Mouse (Mus musculus): Measurements from ENCODE around the gene Bckdhb. TPM values are rescaled to one million over a fixed set of nuclear protein-coding genes. Genes with fewer than 3 reads are reported as not detected.
"Not testable (repeated sequence)": the region's sequence is repeated elsewhere in the genome, so short reads cannot be mapped to it uniquely, and the experiment has no call there.

Gene Bckdhb
- polyA plus RNA-seq, 1 experiment from 2014 or later = 41.0 TPM

DNA sequence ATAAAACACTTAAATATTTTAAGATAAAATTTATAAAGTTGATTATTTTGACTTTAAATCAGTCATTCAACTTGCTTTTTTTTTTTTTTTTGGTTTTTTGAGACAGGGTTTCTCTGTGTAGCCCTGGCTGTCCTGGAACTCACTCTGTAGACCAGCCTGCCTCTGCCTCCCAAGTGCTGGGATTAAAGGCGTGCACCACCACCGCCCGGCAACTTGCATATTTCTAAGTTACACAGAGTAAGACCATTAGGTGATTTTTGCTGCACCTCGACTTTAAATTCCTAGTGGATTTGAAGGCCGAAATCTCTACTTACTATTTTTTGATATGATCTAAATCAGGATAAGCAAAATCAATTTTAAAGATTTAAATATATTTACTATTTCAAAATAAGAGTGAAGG lies 589 bp upstream of the Bckdhb start:
- no peak for ATAC-seq (ENCODE audit: borderline replicate concordance, extremely low read depth, low FRiP score, low TSS enrichment)
- Histone ChIP-seq H3K4me2 (peak overlapping the region; percentile 72), H3K36me3 (no peaks in the 10 kb centered on the region), H3K9me3 (no peaks in the 10 kb centered on the region), H3K27me3 (no peaks in the 10 kb centered on the region), H3K4me3 (peak overlapping the region; percentile 85), H3K4me1 (peaks cover 10% of the 10 kb centered on the region; the same call in 1 of the 2 replicates), H3K27ac (no peak overlapping the region), H3K9ac (no peak overlapping the region)
- 83% methylated on average over 5 of the region's 5 CpGs for WGBS

DNA sequence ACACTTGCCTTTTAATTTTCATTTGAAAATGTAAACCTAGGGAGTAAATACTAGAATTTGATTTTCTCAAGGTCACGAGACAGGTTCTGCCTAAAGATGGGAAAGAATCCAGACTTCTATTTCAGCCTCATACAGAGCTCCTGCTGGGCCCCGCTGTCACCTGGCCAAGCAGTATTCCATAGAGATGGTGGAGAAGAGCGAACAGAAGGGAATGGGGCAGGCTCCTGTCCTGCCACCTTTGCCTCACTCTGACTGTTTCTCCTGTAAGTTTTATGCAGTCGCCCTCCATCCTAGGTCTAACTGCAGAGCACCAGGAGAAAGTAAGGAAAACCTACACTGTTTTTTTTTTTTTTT lies 720 bp downstream of the Bckdhb start:
- Histone ChIP-seq H3K9me3 (no peaks in the 10 kb centered on the region), H3K4me1 (peaks cover 10% of the 10 kb centered on the region; the same call in 1 of the 2 replicates), H3K4me2 (peak overlapping the region; percentile 72), H3K27me3 (no peaks in the 10 kb centered on the region), H3K9ac (peak overlapping the region; percentile 67; the same call in 1 of the 2 replicates), H3K36me3 (no peaks in the 10 kb centered on the region), H3K27ac (no peak overlapping the region), H3K4me3 (peak overlapping the region; percentile 85)
- ATAC-seq (ENCODE audit: borderline replicate concordance, extremely low read depth, low FRiP score, low TSS enrichment) = no peak
- WGBS = 52% methylated on average over 4 of the region's 4 CpGs

GRCm38 (mm10) chr9:83926302-83926701 lies 1.4 kb downstream of the Bckdhb start:
- no peak overlapping the region for H3K4me2 ChIP-seq
- no peak overlapping the region for H3K4me3 ChIP-seq
- H3K9me3 ChIP-seq = no peaks in the 10 kb centered on the region
- no peaks in the 10 kb centered on the region for H3K36me3 ChIP-seq
- WGBS = 83% methylated on average over 5 of the region's 5 CpGs
- H3K27ac ChIP-seq = no peak overlapping the region
- H3K9ac ChIP-seq = no peak overlapping the region
- peaks cover 10% of the 10 kb centered on the region; the same call in 1 of the 2 replicates for H3K4me1 ChIP-seq
- no peaks in the 10 kb centered on the region for H3K27me3 ChIP-seq
- no peak for ATAC-seq (ENCODE audit: borderline replicate concordance, extremely low read depth, low FRiP score, low TSS enrichment)

DNA sequence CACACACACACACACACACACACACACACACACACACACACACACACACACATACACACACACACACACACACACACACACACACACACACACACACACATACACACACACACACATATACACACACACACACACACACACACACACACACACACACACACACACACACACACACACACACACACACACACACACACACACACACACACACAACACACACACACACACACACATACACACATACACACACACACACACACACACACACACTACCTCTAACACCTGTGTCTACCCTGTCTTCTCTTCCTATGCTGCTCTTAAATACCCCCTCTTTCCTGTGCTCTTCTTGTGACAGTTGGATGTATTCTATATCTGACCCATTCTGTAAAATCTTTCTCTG lies 14.6 kb downstream of the Bckdhb start:
- ATAC-seq (ENCODE audit: borderline replicate concordance, extremely low read depth, low FRiP score, low TSS enrichment); H3K9ac ChIP-seq; H3K27ac ChIP-seq; H3K4me2 ChIP-seq; H3K4me1 ChIP-seq; H3K27me3 ChIP-seq; H3K9me3 ChIP-seq; H3K36me3 ChIP-seq; H3K4me3 ChIP-seq: not testable (repeated sequence)

DNA sequence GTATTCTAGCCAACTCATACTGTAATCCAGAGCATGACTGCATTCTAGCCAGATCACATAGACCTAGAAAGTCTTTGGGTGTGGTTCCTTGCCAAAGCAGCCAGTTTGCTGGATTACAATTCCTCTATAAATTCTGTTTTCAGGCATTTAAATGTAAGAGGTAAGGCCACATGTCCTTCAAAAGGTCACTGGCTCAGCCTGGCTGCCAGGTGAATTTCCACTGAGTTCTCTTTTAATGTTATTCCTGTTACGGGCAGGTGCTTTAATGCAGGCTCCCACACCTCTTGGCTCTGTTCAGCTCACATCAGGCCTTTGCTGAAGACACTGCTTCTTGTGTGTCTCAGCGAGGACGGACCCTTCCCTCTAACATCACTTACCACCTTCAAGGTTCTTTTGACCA lies 15.1 kb downstream of the Bckdhb start:
- Histone ChIP-seq H3K4me1 (no peaks in the 10 kb centered on the region), H3K4me3 (no peak overlapping the region), H3K36me3 (no peaks in the 10 kb centered on the region), H3K27ac (no peak overlapping the region), H3K27me3 (no peaks in the 10 kb centered on the region), H3K9me3 (no peaks in the 10 kb centered on the region), H3K9ac (no peak overlapping the region), H3K4me2 (no peak overlapping the region)
- WGBS = 96% methylated on average over 3 of the region's 3 CpGs
- ATAC-seq (ENCODE audit: borderline replicate concordance, extremely low read depth, low FRiP score, low TSS enrichment) = no peak

DNA sequence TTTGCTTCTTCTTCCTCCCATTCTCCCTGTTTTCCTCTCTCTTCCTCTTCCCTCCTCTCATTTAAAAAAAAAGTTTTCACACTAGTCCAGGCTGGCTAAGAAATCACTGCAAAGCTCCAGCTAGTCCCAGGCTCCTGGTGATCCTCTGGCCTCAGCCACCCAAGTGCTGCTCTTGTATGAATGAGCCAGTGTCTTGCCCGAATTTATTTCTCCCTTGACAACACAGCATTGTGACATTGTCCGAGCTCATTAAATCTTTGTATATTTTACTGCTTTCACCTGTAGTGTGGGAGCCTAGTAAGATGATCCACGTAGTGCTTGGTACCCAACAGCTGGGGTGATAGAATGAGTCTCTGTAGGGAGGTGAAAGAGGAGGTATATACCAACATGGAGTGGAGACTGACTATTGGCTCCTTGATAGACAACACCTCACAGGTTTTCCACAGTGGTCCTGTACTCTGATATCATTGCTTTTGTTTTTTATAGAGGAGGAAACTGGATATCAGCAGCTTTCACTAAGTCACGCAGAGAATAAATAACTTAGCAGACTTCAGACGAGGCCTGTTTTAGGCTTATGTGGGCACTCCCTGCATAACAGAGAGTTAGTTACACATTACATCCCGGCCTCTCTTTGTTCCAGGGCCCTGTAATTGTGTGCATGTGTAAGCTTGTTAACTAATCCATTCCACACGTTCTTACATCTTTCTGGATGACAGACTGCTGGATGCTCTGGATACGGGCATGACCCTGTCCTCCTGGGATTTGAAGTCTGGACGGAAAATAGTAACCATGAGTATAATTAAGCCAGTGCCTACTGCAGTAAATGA lies 15.8 kb downstream of the Bckdhb start:
- ATAC-seq (ENCODE audit: borderline replicate concordance, extremely low read depth, low FRiP score, low TSS enrichment) = no peak
- H3K9ac ChIP-seq = no peak overlapping the region
- WGBS = 87% methylated on average over 9 of the region's 9 CpGs
- H3K4me1 ChIP-seq = no peaks in the 10 kb centered on the region
- no peaks in the 10 kb centered on the region for H3K9me3 ChIP-seq
- H3K27ac ChIP-seq = no peak overlapping the region
- no peaks in the 10 kb centered on the region for H3K36me3 ChIP-seq
- H3K27me3 ChIP-seq = no peaks in the 10 kb centered on the region
- H3K4me3 ChIP-seq = no peak overlapping the region
- no peak overlapping the region for H3K4me2 ChIP-seq

DNA sequence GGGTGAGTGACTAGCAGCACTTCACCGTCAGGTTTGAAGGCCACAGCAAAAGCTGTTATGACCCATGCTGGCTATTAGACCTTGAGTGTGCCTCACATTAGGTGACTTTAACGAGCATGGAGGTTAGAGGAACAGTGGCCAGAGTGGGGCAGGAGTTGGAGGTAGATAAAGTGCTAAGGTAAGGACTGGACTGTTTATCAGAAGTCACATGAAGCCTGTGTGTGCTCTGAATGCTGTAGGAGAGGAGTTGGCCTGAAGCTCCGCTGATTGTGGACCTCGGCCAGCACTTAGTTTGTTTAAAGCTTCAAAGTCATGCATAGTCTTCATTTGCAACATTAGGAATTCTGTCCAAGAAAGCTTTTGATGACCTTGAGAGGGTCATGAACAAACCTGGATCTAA lies 26.4 kb downstream of the Bckdhb start:
- no peaks in the 10 kb centered on the region for H3K9me3 ChIP-seq
- H3K27me3 ChIP-seq = no peaks in the 10 kb centered on the region
- 0 out of 2 replicates have a peak, but pooled peaks cover 3% of the 10 kb centered on the region for H3K36me3 ChIP-seq
- no peak overlapping the region for H3K4me2 ChIP-seq
- no peak overlapping the region for H3K27ac ChIP-seq
- no peak for ATAC-seq (ENCODE audit: borderline replicate concordance, extremely low read depth, low FRiP score, low TSS enrichment)
- no peak overlapping the region for H3K9ac ChIP-seq
- no peaks in the 10 kb centered on the region for H3K4me1 ChIP-seq
- 64% methylated on average over 4 of the region's 4 CpGs for WGBS
- H3K4me3 ChIP-seq = no peak overlapping the region

GRCm38 (mm10) chr9:83956632-83957314 lies 31.8 kb downstream of the Bckdhb start:
- Histone ChIP-seq H3K27me3 (no peaks in the 10 kb centered on the region), H3K36me3 (0 out of 2 replicates have a peak, but pooled peaks cover 3% of the 10 kb centered on the region), H3K9ac (no peak overlapping the region), H3K4me3 (no peak overlapping the region), H3K27ac (no peak overlapping the region), H3K9me3 (no peaks in the 10 kb centered on the region), H3K4me2 (no peak overlapping the region), H3K4me1 (no peaks in the 10 kb centered on the region)
- peak; percentile 72; the same call in 1 of the 2 replicates for ATAC-seq (ENCODE audit: borderline replicate concordance, extremely low read depth, low FRiP score, low TSS enrichment)
- 46% methylated on average over 15 of the region's 15 CpGs for WGBS

- H3K4me2 ChIP-seq = no peak overlapping the region
- 62% methylated on average over 10 of the region's 10 CpGs for WGBS
- peaks cover 6% of the 10 kb centered on the region for H3K4me1 ChIP-seq
- H3K9ac ChIP-seq = no peak overlapping the region
- no peaks in the 10 kb centered on the region for H3K9me3 ChIP-seq
- no peaks in the 10 kb centered on the region for H3K27me3 ChIP-seq
- H3K4me3 ChIP-seq = no peak overlapping the region
- no peak overlapping the region for H3K27ac ChIP-seq
- H3K36me3 ChIP-seq = no peaks in the 10 kb centered on the region
- ATAC-seq (ENCODE audit: borderline replicate concordance, extremely low read depth, low FRiP score, low TSS enrichment) = no peak
Observed at GRCm38 (mm10) chr9:83962098-83963086, 37.4 kb downstream of the Bckdhb start.

GRCm38 (mm10) chr9:83963296-83963695 lies 38.4 kb downstream of the Bckdhb start:
- ATAC-seq (ENCODE audit: borderline replicate concordance, extremely low read depth, low FRiP score, low TSS enrichment) = no peak
- Histone ChIP-seq H3K27me3 (no peaks in the 10 kb centered on the region), H3K9me3 (no peaks in the 10 kb centered on the region), H3K4me3 (no peak overlapping the region), H3K27ac (no peak overlapping the region), H3K4me2 (no peak overlapping the region), H3K36me3 (no peaks in the 10 kb centered on the region), H3K4me1 (peaks cover 6% of the 10 kb centered on the region), H3K9ac (no peak overlapping the region)
- 88% methylated on average over 10 of the region's 10 CpGs for WGBS

GRCm38 (mm10) chr9:83964376-83964775 lies 39.4 kb downstream of the Bckdhb start:
- Histone ChIP-seq H3K4me2 (no peak overlapping the region), H3K36me3 (no peaks in the 10 kb centered on the region), H3K27ac (no peak overlapping the region), H3K9ac (no peak overlapping the region), H3K9me3 (no peaks in the 10 kb centered on the region), H3K27me3 (no peaks in the 10 kb centered on the region), H3K4me1 (peaks cover 6% of the 10 kb centered on the region), H3K4me3 (no peak overlapping the region)
- WGBS = 75% methylated on average over 4 of the region's 4 CpGs
- ATAC-seq (ENCODE audit: borderline replicate concordance, extremely low read depth, low FRiP score, low TSS enrichment) = no peak
